Mouse (Mus musculus): ENCODE results near the gene Rab31.

Rab31 gene

DNA sequence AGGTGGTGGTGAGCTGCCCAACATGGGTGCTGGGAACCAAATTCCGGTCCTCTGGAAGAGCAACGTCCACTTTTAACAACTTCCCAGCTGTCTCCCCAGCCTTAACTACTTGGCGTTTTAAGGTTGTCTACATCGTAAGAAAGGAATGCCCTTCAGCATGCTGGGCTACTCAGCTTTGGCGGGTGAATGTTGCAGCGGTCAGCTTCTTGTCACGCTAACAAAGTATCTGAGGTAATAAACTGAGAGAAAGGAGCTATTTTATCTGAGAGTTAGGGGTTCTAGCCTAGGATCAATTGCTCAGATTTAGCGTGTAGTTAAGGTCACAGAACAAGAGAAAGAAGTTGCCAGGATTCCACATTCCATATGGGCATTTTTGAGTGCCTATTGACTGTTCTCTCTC is 71.2 kb downstream of the Rab31 start:
- no peak for DNase-seq

DNA sequence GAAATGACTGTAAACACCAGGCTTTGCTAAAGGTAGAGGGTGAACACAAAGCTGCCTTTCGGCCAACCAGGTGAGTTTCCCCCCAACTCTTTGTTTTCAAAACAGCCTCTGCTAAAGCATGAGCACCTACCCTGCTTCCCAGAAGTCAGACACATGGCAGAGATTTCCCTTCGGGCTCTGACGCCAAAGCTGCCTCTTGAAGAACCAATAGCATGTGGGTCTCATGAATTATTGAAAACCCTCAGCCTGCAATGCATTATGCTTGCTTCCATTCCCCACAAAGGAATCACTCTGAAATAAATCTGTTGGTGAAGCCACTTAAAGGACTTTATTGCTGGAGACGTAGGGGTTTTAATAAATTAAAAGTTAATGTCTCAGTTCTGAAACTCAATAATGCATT is 72.5 kb downstream of the Rab31 start:
- no peak for DNase-seq

DNA sequence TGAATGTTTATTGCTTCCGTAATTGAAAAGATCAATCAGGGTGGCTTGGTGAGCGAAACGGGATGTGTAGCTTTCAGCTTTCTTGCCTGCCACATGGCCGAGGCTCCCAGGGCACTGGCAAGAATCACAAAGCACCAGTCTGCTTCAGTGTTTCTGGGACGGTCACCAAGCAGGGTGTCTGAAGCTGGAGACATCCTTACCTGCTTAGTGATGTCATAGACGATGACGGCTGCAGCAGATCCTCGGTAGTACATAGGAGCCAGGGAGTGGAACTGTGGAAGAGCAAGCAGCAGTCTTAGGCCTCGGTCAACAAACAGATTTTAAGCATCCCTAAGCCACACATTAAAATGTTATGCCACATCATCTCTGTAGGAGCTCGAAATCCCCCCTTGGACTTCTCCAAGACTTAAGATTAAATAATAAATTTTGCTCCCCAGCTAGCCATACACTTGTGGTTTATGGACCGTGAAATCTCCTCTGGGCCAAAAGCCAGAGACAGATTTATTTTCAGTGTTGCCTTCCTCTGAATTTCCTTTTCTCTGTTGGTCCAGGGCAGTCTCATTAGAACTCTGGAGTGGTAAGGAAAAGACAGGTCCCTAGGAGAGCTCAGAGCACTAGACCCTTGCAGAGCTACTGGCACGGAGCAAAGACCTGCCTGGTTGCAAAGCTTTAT is 74.6 kb downstream of the Rab31 start:
- no peak for DNase-seq

DNA sequence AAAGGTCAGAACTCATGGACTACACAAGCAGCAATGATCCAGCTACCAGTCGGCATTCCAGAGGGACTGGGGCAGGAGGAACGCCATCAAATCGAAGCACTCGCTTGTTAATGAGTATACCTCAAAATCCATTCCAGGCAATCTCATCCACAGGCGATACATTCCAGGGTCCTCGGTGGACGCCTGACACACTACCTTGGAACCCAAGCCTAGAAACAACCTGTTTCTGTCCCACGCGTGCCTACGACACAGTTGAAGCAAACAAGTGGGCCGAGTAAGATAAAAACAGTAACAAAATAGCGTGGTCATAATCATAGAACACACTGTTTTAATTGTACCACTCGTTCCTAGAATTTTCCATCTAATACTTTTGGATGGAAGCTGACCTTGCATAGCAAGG is 75.6 kb downstream of the Rab31 start:
- DNase-seq = no peak

DNA sequence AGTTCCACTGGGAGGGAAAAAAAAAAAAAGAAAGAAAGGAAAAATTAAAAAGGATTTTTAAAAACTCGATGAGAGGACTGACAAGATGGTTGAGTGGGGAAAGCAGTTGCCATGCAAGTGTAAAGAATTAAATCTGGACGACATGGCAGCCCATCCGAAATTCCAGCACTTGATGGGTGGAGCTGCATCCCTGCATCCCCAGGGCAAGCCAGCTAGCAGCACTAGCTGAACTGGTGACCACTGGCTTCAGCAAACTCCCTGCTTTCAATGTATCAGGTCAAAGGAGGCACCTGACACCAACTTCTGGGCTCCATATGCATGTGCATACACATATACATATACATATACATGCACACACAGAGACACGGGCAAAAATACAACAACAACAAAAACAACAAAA is 80.3 kb downstream of the Rab31 start:
- DNase-seq = no peak

DNA sequence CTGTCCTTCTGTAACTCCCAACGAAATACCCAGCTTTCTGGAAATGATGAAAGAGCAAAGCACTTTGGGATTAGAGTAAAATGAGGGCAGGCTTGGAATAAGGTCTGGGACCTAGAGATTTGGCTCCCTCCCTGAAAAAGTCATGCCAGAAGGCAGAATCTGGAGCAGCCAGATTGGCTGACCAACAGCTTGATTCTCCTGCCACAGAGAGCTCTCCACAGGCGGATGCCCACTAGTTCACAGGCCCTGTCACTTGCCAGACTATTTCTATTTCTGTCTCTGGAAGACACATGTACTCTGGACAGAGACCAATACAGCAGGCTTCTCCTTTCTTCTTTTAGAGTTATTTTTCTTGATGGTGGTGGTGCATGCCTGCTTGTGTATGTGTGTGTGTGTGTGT is 88.8 kb downstream of the Rab31 start:
- DNase-seq = peak; percentile 37

DNA sequence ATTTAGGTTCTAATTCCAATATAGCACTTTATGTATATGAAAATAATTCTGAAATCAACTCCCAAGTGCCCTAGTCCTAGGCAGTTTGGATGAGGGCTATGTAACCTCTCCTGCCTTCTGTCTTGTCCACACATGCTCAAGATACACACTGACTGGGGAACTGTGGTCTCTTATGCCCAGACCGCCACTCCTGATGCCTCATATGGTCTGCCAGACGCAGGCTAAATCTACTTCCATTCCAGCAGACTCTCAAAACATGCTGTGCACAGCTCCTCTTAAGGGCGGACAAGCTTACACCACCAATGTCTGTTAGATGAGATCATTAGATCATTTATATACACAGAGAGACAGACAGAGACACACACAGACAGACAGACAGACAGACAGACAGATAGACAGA is 89.2 kb downstream of the Rab31 start:
- DNase-seq = no peak

DNA sequence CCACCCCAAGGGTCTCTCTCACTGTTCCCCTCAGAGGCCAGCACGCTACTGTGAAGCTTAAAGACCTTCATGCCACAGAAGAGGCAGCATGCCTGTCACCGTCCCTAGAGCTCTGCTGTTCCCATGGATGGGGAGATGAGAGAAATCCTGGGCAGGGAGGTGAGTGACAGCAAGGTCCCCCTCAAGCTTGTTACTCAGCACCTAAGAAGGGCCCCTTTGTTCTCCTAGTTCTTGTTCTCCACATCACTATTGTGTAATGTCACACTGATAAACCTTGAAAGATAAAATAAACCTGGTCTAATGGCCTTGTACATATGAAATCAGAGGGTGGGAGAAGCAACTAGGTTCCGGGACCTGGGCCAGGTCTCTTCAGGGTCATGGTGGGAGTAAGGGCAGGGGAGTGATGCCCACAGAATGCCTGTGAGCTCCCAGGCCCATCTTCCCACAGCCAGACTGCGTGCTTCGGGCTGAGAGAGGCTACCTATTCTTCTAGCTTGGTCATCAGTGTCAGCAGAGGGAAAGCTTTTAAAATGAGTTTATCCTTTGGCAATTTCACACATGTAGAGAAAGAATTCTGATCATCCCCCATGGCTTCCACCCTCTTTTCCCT is 90.4 kb downstream of the Rab31 start:
- no peak for DNase-seq

DNA sequence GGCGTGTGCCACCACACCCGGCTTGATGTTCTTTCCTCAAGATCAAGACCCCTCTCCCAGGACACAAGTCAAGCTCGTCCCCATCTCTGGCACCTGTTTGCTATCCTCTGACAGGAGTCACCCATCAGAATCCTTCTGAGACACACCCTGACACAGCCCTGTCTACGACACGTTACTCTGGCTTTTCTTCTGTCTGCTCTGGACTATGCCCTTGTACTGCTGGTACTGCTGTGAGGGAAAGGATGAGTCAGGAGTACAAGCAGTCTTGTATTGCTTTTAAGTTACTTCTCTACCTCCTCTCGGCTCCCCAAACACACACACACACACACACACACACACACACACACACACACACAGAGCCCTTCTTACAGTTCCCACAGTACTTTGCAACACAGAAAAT is 91.0 kb downstream of the Rab31 start:
- no peak for DNase-seq

DNA sequence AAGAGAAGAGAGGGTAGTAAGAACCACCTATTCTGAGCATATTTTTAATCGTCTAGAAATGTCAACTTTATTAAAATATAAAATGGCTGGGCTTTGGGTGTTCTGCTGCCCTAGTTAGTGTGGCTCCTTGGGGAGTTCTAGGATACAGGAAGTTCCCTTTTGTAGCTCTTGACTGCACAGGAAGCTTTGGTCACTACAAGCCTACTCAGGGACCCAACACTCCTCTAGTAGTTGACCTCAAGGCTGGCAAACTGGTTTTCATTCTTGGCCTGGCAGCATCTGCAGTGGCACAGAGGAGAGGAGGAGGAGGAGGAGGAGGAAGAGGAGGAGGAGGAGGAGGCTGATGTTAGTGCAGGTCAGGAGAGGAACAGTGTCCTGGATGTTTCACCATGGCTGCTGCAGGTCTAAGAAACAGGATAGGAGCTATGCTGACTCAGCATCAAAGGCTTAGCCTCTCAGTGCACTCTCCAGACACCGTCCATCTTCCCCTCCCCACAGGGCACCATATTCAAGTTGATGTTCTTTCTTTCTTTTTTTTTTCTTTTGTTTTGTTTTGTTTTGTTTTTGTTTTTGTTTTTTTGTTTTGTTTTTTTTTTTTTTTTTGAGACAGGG is 91.6 kb downstream of the Rab31 start:
- DNase-seq = no peak

DNA sequence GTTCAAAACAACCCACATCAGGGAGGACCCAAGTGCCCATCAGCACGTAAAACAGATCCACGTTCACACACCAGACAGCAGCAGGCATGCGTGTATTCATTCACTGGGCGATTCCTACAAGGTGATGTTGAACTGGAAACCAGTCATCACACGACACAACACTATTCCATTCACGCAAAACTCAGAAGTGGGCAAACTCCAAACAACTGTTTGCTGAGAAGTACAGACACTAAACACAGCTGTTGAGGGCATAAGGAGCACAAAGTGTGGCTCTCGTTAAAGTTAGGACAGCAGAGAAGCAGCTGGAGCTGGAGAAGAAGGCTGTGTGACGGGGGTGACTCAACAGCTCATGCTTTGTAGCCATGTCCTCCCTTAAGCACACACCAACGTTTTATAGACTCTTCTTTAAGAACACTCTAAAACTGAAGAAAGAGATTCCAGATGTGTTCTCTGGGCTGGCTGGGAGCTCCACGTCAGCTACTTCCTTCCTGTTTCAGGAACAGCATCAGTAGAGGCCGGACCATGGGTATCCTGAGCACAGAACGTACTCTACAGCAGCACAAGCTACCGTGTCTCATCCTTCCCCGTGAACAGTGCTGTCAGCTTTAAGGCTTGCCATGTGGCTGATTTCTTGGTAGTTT is 92.6 kb downstream of the Rab31 start:
- DNase-seq = no peak

DNA sequence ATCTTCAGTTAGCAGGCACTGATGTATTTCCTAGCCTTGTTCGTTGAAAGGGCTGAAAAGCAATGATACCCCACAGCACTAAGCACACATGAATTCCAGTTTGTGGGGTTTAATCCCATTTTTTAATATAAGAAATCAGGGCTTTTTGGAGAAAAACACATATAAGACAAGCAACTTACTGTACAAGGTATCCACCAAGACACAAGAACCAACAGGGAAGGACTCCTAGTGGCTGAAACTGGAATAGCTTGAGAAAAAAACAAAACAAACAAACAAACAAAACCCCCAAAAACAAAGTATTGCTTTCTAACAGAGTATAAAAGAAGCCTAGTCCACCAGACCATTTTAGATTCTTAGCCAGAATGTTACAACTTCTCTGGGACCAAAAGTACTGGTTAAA is 94.8 kb downstream of the Rab31 start:
- no peak for DNase-seq

DNA sequence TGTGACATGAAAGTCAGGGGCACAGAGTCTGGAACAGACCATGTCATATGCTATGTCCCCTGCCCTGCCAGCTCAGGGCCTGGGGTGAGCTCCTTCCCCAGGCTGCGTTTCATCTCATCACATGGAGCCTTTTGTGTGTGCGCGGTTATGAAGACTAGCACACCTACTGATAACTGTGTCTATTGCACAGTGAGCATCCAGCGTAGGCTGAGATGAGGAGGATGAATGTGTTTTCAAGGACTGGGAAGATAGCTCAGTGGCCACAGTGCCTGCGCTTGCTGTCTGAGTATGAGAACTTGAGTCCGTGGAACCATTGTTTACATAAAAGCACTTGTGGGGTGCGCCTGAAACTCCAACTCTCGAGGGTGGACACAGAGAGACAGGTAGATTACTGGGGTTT is 96.0 kb downstream of the Rab31 start:
- DNase-seq = no peak

DNA sequence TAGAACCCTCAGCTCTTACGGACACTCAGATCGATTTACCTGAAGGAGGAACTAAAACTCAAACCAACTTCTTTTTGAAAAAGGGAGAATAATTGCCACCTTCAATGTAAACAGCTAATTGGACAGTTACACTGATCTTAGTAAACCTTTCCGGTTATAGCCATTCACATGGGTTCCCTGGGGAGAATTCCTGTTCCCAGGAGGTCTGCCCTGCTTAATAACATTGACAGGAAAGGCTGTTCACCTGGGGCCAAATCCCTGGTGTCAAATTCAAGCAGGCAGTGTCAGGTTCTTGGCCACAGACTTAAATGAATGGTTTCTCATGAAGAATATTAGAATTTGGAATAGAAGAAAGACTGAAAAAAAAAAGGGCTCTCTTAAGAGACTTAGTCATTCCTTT is 96.6 kb downstream of the Rab31 start:
- DNase-seq = no peak

DNA sequence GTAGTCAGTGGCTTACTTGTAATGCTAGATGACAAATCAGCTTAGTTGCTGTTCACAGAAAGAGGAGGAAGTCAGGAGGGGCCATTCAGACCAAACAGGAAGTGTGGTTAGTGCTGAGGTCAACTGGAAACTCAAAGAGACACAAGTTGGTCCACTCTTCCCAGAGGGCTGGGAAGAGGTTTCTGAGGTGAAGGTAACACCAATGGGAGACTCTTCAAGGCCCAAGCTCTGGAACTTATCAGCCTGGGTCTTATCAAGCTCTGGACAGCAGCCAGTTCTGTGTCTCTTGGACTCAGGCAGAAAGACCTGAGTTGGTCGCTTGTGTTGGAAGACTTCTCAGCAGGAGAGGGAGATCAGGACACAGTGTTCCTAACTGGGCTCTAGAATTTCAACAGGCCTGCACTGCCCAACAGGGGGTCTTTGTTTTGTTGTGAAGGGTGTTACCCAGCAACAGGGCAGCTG is 97.8 kb downstream of the Rab31 start:
- no peak for DNase-seq

DNA sequence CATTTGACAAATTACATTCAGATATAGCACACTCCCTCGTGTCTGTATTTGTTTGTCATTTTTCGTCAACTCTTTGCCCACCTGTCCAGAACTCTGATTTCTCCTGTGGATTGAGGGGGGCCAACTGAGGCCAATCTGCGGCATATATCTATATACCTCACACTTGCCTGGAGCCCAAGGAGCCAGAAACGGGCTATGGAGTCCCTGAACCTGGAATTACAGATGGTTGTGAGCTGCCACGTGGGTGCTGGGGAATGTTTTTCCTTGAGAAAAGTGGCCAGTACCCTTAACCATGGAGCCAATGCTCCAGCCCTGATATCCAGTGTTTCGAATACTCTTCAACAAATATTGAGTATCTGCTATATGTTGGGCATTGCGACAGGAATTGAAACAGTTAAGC is 99.6 kb downstream of the Rab31 start:
- DNase-seq = no peak

DNA sequence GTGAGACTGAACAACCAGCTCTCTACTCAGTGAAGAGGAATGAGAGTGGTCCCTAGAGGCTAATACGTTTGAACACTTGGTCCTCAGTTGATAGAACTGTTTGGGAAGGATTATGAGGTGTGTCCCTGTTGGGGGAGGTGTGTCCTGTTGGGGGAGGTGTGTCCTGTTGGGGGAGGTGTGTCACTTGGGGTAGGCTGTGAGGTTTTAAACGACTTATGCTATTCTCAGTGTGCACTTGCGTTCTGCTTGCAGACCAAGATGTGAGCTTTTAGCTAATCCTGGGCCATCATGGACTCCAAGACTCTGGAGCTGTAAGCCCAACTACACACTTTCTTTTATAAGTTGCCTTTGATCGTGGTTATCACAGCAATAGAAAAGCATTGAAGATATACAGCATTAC is 103.5 kb downstream of the Rab31 start:
- DNase-seq = no peak

DNA sequence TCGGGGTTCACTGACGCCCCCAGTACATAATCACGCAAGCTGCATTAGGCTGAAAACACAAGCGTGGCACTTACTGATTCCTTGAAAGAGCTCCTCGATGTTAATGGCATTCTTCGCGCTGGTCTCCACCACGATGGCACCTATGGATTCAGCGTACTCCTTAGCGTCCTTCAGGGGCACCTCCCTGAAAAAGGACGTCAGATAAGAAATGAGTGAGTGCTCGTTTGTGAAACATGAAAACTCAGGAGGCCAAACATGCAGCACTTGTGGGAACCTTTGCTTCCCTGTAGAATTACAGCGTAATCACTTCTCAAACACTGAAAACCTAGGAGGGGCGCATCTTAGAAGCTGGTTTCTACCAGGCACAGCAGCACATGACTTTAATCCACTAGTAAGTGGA is 104.8 kb downstream of the Rab31 start:
- no peak for DNase-seq

DNA sequence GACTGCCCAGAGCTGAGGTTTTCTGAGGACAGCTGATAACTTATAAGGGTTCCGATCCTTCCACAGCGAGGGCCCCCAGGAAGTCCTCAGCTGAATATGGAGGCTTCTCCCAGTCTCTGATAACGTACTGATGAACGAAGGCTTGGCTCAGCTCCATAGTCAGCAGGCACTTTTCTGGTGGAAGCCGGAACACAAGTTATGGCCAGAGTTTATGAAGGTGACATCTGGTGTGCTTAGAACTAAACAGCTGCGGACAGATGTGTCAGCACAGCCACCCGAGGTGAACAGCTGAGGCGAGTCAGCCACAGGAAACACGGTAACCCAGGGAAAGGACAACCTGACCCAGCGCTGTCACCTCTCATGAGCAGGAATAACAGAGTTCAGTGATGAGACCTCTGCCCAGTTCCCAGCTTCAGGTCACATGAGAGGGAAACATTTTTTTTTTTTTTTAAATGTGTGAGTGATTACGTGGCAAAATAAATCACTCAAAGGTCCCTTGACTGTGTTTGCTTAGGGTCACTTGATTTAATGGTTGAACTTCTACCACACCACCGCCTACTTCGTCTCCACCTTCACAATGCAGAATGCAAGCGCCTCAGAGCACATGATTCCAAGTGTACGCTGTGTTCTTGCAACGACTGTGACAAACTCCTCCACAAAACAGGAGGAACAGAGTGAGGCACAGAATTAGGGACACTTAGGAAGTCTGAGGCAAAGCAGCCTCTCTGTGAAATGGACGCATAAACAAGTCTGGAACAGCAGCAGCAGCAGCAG is 106.0 kb downstream of the Rab31 start:
- DNase-seq = no peak

DNA sequence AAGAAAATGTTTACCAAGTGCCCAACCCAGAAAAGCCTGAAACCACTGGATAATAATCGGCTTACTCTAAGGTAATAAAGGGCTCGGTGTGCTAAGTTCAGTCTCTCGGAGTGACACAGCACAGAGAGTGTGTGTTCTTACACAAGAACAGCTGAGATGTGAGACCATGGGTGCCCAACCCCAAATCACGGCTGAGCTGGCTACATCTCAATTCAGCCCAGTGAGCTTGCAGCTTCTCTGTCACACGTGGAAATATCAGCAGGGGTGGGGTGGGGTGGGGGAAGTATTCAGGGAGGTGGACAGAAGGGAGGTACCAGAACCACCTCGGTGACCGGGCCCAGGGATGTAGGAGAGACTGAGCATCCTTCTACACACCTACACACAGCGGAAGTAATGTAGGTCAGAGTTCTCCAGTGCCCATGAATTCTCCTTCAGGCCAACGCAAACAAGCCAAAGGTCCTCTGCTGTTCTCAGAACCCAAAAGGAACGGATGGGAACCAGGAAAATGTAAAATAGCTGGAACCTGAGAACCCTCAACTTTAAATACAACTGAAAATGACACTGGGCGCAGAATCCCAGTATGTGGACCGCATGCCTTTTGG is 106.7 kb downstream of the Rab31 start:
- no peak for DNase-seq

DNA sequence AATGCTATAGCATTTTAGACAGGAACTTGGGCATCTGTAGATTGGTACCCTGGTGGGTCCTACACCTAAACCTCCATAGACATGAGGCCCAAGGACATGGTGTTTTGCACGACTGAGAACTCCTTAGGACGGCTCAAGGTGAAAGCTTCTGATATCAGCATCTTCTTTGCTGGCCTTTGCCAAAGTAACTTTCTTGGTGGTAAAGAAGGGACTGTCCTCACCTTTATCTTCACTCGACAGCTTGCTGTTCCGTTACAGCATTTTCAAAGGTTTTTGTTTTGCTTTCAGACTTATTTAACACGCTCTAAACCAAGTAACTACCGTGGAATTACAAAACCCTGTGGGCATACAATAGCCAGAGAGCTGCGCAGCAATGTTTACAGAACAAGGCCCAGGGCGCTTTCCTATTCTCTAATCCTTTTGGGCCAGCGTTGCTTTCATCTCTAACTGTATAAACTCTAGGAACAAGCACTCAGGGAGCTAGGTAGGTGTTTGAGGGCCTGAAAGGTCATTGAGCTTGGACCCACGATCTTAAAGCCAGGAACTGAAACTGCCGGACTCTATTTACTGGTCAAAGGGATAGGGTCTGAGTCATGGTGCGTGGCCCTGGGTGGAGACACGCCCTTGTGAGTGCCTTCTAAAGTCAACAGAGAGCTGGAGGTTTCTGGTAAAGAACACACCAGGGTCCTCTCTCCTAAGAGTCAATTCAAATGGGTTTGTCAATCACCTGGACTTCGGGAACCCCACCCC is 109.0 kb downstream of the Rab31 start:
- DNase-seq = no peak

DNA sequence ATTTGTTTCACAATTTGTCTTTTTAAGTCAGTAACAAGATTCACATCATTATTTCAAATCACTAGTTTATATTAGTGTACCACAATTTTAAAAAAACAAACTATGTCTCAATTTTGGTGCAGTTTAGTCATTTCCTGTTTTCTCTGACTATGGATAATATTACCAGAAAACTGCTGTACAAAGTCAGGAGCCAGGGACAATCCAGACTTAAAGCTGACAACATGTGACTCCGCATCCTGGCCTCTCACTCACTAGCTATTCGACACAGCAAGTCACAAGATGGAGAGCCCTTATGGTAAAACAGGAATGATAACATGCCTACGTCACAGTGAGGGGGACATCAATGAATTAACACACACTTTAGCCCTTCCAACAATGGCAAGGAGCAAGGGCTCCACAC is 109.9 kb downstream of the Rab31 start:
- DNase-seq = no peak

Measured in right cerebral cortex, adult 18-20 months (tissue).